Mouse (Mus musculus) gastrocnemius, postnatal 25 days (tissue): ENCODE results near the gene Gpr89. TPM values are rescaled to one million over a fixed set of nuclear protein-coding genes. Genes with fewer than 3 reads are reported as not detected.

Experiments used
- DNase-seq: peaks from one replicate; pipeline ENCODE4 v3.0.0; 2022
- total RNA-seq, 2 experiments: library from RNA; stranded (reverse); gene quantifications; 1 replicate in 1 of 2; 2 replicates in 1 of 2; pipeline ENCODE4 v1.2.3; 2021

Gpr89 gene
- total RNA-seq, 2 experiments from 2014 or later = 13.8 to 20.6 TPM

- DNase-seq = no peak
Measured at GRCm38 (mm10) chr3:96823701-96824100, 81.4 kb downstream of the Gpr89 start.

- DNase-seq = no peak
Measured at GRCm38 (mm10) chr3:96821581-96821980, 83.6 kb downstream of the Gpr89 start.

GRCm38 (mm10) chr3:96820116-96820915 is 84.8 kb downstream of the Gpr89 start:
- DNase-seq = no peak

Other genes starting within 250 kb of the Gpr89 start
- gene Ankrd35, start 235.2 kb downstream of the Gpr89 start, total RNA-seq = under 1 TPM; 0.51 to 0.67 TPM
- 1 to 10 TPM; 6.5 to 6.9 TPM for gene Pias3, start 209.0 kb downstream of the Gpr89 start, total RNA-seq
- under 1 TPM; 0.56 to 0.67 TPM for gene Nudt17, start 196.8 kb downstream of the Gpr89 start, total RNA-seq
- 10 to 100 TPM; 18.0 to 20.6 TPM for gene Polr3c, start 177.7 kb downstream of the Gpr89 start, total RNA-seq
- 100 to 1,000 TPM in 1 of 2 experiments, 10 to 100 TPM in 1; 87.8 to 109 TPM for gene Rnf115, start 177.7 kb downstream of the Gpr89 start, total RNA-seq
- not detected for gene Pdzk1, start 76.1 kb downstream of the Gpr89 start, total RNA-seq
- gene Cd160, start 76.0 kb downstream of the Gpr89 start, total RNA-seq = not detected
- gene Gja5, start 653 bp downstream of the Gpr89 start, total RNA-seq = 1 to 10 TPM; 2.8 to 6.2 TPM
- not detected for gene Gja8, start 20.7 kb upstream of the Gpr89 start, total RNA-seq